Mouse (Mus musculus) testis, adult 2 months (tissue): ENCODE measurements at regions not wholly inside any gene's neighbourhood (a gene's known extent, or its start where the extent isn't known, plus 50 kb on each side); places are given as distances from the start of the nearest gene placed in this dataset.

Experiments used
- CTCF ChIP-seq: fragments of 200-500 bp; IDR thresholded peaks from 2 replicates; pipeline ENCODE4 v1.5.1; 2012; ENCODE audit warnings: low read depth, mild to moderate bottlenecking, inconsistent platforms, low read length, moderate library complexity; ENCODE audit not compliant: control insufficient read depth, insufficient read depth, insufficient replicate concordance
- POLR2A ChIP-seq: fragments of 200-500 bp; IDR thresholded peaks from 2 replicates; pipeline ENCODE4 v1.6.1; 2012; ENCODE audit warnings: low read depth, mild to moderate bottlenecking, inconsistent platforms, low read length, moderate library complexity; ENCODE audit not compliant: control insufficient read depth

- TF ChIP-seq POLR2A (no peak), CTCF (no peak)
Measured at GRCm38 (mm10) chr15:17932573-17932972, 886.2 kb upstream of the Cdh10 start.
